Mouse (Mus musculus) cerebellum, adult 11 months (tissue): ENCODE data around the gene Irf2.

Experiments used
- DNase-seq: peaks from one replicate; pipeline ENCODE4 v3.0.0; 2022

The Irf2 gene

GRCm38 (mm10) chr8:46811021-46811622 is 71.6 kb downstream of the Irf2 start:
- no peak for DNase-seq

- DNase-seq = no peak
Measured at GRCm38 (mm10) chr8:46811944-46812343, 72.4 kb downstream of the Irf2 start.

- no peak for DNase-seq
Measured at GRCm38 (mm10) chr8:46812966-46813365, 73.4 kb downstream of the Irf2 start.

- DNase-seq = no peak
Measured at GRCm38 (mm10) chr8:46818106-46818989, 78.8 kb downstream of the Irf2 start.

GRCm38 (mm10) chr8:46818990-46819288 is 79.4 kb downstream of the Irf2 start:
- DNase-seq = no peak

- no peak for DNase-seq
Measured at GRCm38 (mm10) chr8:46828734-46829413, 89.3 kb downstream of the Irf2 start.

GRCm38 (mm10) chr8:46829414-46830111 is 90.0 kb downstream of the Irf2 start:
- DNase-seq = no peak

GRCm38 (mm10) chr8:46830112-46830855 is 90.8 kb downstream of the Irf2 start:
- DNase-seq = no peak

- no peak for DNase-seq
Measured at GRCm38 (mm10) chr8:46831916-46832315, 92.4 kb downstream of the Irf2 start.

- no peak for DNase-seq
Measured at GRCm38 (mm10) chr8:46832399-46832798, 92.9 kb downstream of the Irf2 start.

GRCm38 (mm10) chr8:46833763-46834162 is 94.2 kb downstream of the Irf2 start:
- DNase-seq = no peak

GRCm38 (mm10) chr8:46834440-46834839 is 94.9 kb downstream of the Irf2 start:
- DNase-seq = no peak

GRCm38 (mm10) chr8:46836011-46836652 is 96.6 kb downstream of the Irf2 start:
- no peak for DNase-seq

GRCm38 (mm10) chr8:46836949-46837348 is 97.4 kb downstream of the Irf2 start:
- no peak for DNase-seq

- DNase-seq = no peak
Measured at GRCm38 (mm10) chr8:46838052-46838451, 98.5 kb downstream of the Irf2 start.

- no peak for DNase-seq
Measured at GRCm38 (mm10) chr8:46840390-46840789, 100.9 kb downstream of the Irf2 start.

GRCm38 (mm10) chr8:46840791-46841190 is 101.3 kb downstream of the Irf2 start:
- DNase-seq = no peak

- no peak for DNase-seq
Measured at GRCm38 (mm10) chr8:46842676-46843181, 103.2 kb downstream of the Irf2 start.

GRCm38 (mm10) chr8:46843855-46844254 is 104.3 kb downstream of the Irf2 start:
- DNase-seq = no peak

- DNase-seq = no peak
Measured at GRCm38 (mm10) chr8:46844371-46844973, 104.9 kb downstream of the Irf2 start.
